Mouse (Mus musculus): Measurements from ENCODE around the gene Fam83c.

DNA sequence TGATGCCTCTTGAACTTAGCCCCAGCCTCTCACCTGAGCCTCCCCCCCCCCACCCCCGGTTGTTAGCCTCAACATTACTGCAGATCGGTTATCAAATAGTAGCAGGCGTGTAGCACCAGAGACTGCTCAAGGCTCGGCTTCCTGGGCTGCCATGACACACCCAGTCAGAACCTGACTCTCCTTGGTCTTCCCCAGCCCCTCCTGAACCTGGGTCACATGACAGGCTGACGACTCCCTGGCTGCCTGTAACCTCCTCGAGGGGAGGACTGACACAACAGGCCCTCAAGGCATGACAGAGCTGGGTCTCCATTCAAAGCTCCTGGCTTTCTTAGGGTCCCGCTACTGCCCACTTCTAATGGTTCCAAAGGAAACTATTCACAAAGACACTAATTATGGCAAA is 14.8 kb upstream of the Fam83c start:
- TF ChIP-seq CTCF (IDR thresholded peaks at IDR 0.05; ENCODE audit: extremely low read depth, insufficient read length, insufficient replicate concordance, low read depth, low read length), result no peak
- no peak for TF ChIP-seq POLR2A (IDR thresholded peaks at IDR 0.05; ENCODE audit: low read depth, low read length)
